20 mouse cellular contexts compared by ENCODE assay signal in the genomic region with DNA sequence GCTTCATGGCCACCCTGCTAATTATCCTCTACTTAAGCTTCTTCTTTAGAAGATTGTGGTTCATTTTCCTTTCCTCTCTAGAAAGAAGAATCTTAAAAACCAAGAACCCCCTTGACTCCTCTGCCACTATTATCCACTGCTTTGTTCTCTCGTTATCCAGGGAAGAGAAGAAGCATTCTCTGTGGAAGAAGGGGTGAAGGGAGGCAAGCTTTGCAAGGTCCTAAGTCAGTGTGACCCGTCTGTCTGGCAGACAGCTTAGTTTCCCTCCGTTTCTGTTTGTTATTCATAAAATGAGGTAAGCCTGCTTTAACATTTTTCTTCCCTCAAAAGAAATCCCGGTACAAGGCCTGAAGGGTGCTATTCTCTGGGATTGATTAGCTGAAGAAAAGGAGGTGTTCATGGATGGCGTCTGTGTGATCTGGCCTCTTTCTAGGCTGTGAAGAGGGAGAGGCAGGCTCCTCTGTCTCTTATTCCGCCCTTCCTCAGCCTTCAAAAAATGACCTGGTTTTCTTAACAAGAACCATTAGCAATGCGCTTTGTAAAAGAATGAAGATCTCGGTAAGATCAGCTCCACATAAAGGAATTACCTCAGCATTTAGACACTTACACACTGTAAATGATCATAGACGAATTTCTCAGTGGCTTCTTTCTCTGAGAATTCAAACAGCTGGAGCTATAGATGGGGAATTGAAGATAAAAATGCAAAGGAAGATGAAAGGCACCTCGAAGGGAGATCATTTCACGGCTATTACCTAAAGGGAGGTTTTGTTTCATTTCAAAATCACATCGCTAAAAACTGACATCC. TPM values are rescaled to one million over a fixed set of nuclear protein-coding genes. Genes with fewer than 3 reads are reported as not detected.
"Had no signal": no experiment of that assay in that cellular context is flagged by ENCODE, and none has a peak within 500 bp of the region (broad histone marks: within the 10 kb centered on the region; RNA-seq: fewer than 3 reads in every experiment).

No protein-coding gene starts in this region.

- H3K4me1 ChIP-seq: liver, embryonic 13.5 days; lung, embryonic 15.5 days; megakaryocyte, embryonic 14.5 days; neural tube, embryonic 15.5 days had no signal

- H3K9me3 ChIP-seq: limb, embryonic 12.5 days; liver, embryonic 13.5 days; lung, embryonic 15.5 days; neural tube, embryonic 15.5 days had no signal

- H3K27ac ChIP-seq: kidney, postnatal 0 days; limb, embryonic 12.5 days; liver, embryonic 13.5 days; lung, embryonic 15.5 days; macrophage; neural tube, embryonic 15.5 days had no signal

- H3K27me3 ChIP-seq: limb, embryonic 12.5 days; liver, embryonic 13.5 days; lung, embryonic 15.5 days; neural tube, embryonic 15.5 days had no signal

- H3K36me3 ChIP-seq: limb, embryonic 12.5 days; liver, embryonic 13.5 days; lung, embryonic 15.5 days; neural tube, embryonic 15.5 days had no signal

- H3K4me2 ChIP-seq: liver, embryonic 13.5 days; lung, embryonic 15.5 days; neural tube, embryonic 15.5 days had no signal

- ATAC-seq: liver, postnatal 0 days had no signal

- H3K9ac ChIP-seq: limb, embryonic 12.5 days; liver, embryonic 13.5 days; liver, postnatal 0 days; lung, embryonic 15.5 days; neural tube, embryonic 15.5 days had no signal

- H3K4me3 ChIP-seq: limb, embryonic 12.5 days; liver, embryonic 13.5 days; lung, embryonic 15.5 days; megakaryocyte, embryonic 14.5 days; myocyte; neural tube, embryonic 15.5 days had no signal

- DNase-seq: kidney, postnatal 36 days; layer of hippocampus, adult 9-11 months; liver; liver, embryonic 13.5 days; liver, postnatal 0 days; lung, postnatal 14 days; right cerebral cortex, adult 18-20 months; right cerebral cortex, postnatal 25 days; thymus, postnatal 36 days had no signal

RNA-seq across cellular contexts. Expression of a gene that starts 12.8 kb away (rescaled TPM):
- polyA plus RNA-seq: kidney, postnatal 0 days; liver, embryonic 13.5 days; liver, postnatal 0 days; lung, embryonic 15.5 days; macrophage; myocyte; neural tube, embryonic 11.5 days; small intestine, adult 2 months; stomach, embryonic 16.5 days; thymus, postnatal 0 days had no signal
